Mouse (Mus musculus): ENCODE results near the gene Mrnip. TPM values are rescaled to one million over a fixed set of nuclear protein-coding genes. Genes with fewer than 3 reads are reported as not detected.
A peak's percentile ranks its signal among the peaks of the same experiment; 100 is the strongest.
"Not testable (repeated sequence)": the region's sequence is repeated elsewhere in the genome, so short reads cannot be mapped to it uniquely, and the experiment has no call there.

Gene Mrnip
- 0.95 and 3.8 TPM in 2 replicates for polyA plus RNA-seq (2012; rRNA removed)

DNA sequence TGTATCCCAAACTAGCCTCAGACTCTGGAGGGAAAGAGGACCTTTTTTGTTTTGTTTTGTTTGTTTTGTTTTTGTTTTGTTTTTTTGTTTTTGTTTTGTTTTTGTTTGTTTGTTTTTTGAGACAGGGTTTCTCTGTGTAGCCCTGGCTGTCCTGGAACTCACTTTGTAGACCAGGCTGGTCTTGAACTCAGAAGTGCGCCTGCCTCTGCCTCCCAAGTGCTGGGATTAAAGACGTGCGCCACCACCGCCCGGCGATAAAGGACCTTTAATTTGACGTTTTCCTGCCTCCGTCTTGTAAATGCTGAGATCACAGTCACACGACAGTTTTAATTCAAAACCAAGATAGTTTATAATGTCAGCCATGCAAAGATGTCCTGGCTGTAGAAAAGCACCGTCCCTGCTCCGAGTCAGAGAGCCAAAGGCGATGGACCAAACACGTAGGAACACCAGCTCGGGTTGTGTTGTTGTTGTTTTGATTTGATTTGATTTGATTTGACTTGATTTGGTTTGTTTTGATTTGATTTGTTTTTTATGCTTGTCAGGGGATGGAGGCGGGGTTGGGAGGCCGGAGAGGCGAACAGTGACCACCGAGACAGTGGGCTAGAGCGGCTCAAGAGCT is at the start of gene Mrnip:
Gene Mrnip (plus strand): TSS at position 334 of the 619 bp plus-strand sequence.
- H3K27me3 ChIP-seq (ENCODE audit: control insufficient read depth, insufficient read depth, low read length); H3K4me1 ChIP-seq (ENCODE audit: control insufficient read depth, insufficient read depth, insufficient read length, low read length): not testable (repeated sequence)
- 4% methylated on average over 19 of the region's 19 CpGs for WGBS
- Histone ChIP-seq H3K4me3 (ENCODE audit: low read depth, low read length) (peak within 1 kb of the TSS; percentile 95), H3K27ac (ENCODE audit: insufficient read depth, low read depth, low read length) (peak within 1 kb of the TSS; percentile 23; the same call in 1 of the 2 replicates), H3K36me3 (ENCODE audit: control insufficient read depth, insufficient read depth, low read length) (peaks cover 11% of the 10 kb centered on the region)

DNA sequence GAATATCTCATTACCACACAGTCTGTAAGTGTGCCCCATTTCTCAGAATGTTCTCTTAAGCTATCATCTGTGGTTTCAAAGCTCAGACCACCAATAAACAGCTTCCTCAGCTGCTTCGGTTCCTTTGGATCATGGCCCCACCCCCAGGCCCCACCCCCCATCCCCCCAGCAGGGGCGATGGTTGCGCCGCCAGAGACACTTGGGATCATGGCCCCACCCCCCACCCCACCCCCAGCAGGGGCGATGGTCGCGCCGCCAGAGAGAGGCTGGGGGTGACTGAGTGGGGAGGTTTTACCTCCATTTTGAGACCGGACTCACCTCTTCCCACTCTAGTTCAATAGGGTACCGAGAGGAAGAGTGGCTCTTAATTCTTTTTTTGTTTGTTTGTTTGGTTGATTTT is 46.5 kb upstream of the Mrnip start:
- Histone ChIP-seq H3K4me1 (ENCODE audit: control insufficient read depth, insufficient read depth, insufficient read length, low read length) (peaks cover 6% of the 10 kb centered on the region; the same call in 1 of the 2 replicates), H3K27ac (ENCODE audit: insufficient read depth, low read depth, low read length) (no peak overlapping the region), H3K36me3 (ENCODE audit: control insufficient read depth, insufficient read depth, low read length) (no peaks in the 10 kb centered on the region), H3K27me3 (ENCODE audit: control insufficient read depth, insufficient read depth, low read length) (no peaks in the 10 kb centered on the region), H3K4me3 (ENCODE audit: low read depth, low read length) (no peak overlapping the region)
- no peak for TF ChIP-seq CTCF (IDR thresholded peaks at IDR 0.05; ENCODE audit: extremely low read depth, insufficient read length, insufficient replicate concordance, low read depth, low read length)
- WGBS: 11% methylated on average over 10 of the region's 10 CpGs

DNA sequence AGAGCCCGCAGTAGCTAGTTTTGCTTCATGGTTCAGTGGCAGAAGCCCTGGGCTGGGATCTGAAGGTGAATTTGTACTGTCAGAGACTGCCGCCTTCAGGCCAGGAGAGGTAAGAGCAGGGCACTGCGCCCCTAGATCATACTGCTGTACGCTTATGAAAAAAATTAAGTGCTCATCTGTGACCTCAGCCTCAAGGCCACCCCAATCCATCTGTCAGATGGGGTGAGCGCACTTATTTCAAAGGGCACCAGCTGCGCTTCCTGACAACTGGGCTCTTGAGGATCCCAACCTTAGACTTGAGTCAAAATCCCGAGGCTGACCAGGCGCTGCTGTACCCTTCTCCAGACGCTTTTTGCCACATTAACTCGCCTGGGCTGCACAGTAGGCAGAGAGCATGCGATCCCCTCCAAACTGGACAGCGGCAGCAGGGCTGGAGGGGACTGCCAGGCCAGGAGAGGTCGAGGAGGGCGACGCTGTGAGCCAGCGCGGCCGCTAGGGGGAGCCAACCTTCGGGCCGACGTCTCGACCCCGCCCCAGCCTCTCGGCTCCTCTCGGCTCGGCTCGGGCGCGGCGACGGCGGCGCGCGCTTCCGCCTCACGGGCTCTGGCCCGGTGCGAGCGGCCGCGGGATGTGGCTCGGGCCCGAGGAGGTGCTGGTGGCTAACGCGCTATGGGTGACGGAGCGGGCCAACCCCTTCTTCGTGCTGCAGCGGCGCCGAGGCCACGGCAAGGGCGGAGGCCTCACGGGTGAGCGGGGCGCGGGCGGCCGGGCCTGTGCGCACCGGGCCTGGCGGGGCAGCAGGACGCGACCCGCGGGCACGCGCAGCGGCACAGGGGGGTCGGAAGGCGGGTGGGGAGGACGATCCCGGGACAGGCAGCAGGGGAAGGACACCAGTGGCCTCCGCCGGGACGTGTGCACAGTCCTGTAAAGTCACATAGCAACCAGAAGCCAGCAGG is 43.2 kb upstream of the Mrnip start, which contains the start of gene Tbc1d9b:
Gene Tbc1d9b (plus strand): TSS at position 586 of the 956 bp plus-strand sequence.
- Histone ChIP-seq H3K4me1 (ENCODE audit: control insufficient read depth, insufficient read depth, insufficient read length, low read length) (peaks cover 6% of the 10 kb centered on the region; the same call in 1 of the 2 replicates), H3K27ac (ENCODE audit: insufficient read depth, low read depth, low read length) (peak within 1 kb of the TSS; percentile 81), H3K27me3 (ENCODE audit: control insufficient read depth, insufficient read depth, low read length) (no peaks in the 10 kb centered on the region), H3K4me3 (ENCODE audit: low read depth, low read length) (peak within 1 kb of the TSS; percentile 74), H3K36me3 (ENCODE audit: control insufficient read depth, insufficient read depth, low read length) (peaks cover 5% of the 10 kb centered on the region; the same call in 1 of the 2 replicates)
- under 1% methylated on average over 75 of the region's 77 CpGs for WGBS
- peak; percentile 73 for TF ChIP-seq CTCF (IDR thresholded peaks at IDR 0.05; ENCODE audit: extremely low read depth, insufficient read length, insufficient replicate concordance, low read depth, low read length)
- TF ChIP-seq POLR2A (IDR thresholded peaks at IDR 0.05; ENCODE audit: low read depth, low read length): peak; percentile 60; the same call in 1 of the 2 replicates

DNA sequence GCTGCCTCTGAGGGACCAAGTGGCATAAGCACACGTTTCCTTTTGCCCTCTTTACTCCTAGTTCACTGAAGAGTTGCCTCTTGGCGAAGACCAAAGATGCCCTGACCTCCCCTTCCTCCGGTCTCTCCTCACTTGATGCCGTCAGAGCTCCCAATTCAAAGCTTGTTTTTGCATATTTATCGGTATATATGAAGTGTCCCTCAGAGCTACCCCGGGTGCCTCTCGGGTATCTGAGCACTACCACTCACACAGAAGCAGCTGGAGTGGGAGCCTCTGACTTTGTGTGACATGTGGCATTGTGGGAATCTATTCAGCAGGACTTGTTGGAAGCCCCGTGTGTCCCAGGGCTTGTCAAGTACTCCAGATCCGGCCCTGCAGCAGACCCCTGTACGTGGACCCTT is 42.4 kb upstream of the Mrnip start:
- Histone ChIP-seq H3K36me3 (ENCODE audit: control insufficient read depth, insufficient read depth, low read length) (peaks cover 12% of the 10 kb centered on the region; the same call in 1 of the 2 replicates), H3K27ac (ENCODE audit: insufficient read depth, low read depth, low read length) (peak overlapping the region; percentile 77), H3K4me3 (ENCODE audit: low read depth, low read length) (peak overlapping the region; percentile 74), H3K27me3 (ENCODE audit: control insufficient read depth, insufficient read depth, low read length) (no peaks in the 10 kb centered on the region), H3K4me1 (ENCODE audit: control insufficient read depth, insufficient read depth, insufficient read length, low read length) (peaks cover 6% of the 10 kb centered on the region; the same call in 1 of the 2 replicates)
- no peak for TF ChIP-seq CTCF (IDR thresholded peaks at IDR 0.05; ENCODE audit: extremely low read depth, insufficient read length, insufficient replicate concordance, low read depth, low read length)
- WGBS: 11% methylated on average over 10 of the region's 10 CpGs

DNA sequence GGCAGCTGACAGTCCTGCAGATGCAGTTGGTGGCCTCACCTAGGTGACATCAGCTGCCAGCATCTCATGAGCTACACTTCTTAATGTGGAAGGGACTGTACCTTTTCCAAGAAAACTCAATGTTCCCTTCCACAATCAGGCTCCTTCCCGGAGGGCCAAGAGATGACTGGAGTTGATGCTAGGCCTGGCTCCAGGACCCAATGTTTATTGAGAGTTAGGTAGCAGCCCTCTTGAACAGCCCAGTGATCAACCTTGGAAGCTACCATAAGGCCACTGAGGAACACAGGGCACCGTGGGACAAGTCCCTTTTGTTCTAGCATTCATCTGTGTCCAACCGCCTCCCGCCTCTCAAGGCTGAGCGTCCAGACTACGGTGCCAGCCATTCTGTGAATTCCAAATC is 42.0 kb upstream of the Mrnip start:
- WGBS: 73% methylated on average over 6 of the region's 6 CpGs
- no peak for TF ChIP-seq CTCF (IDR thresholded peaks at IDR 0.05; ENCODE audit: extremely low read depth, insufficient read length, insufficient replicate concordance, low read depth, low read length)
- TF ChIP-seq POLR2A (IDR thresholded peaks at IDR 0.05; ENCODE audit: low read depth, low read length): no peak
- H3K4me3 ChIP-seq (ENCODE audit: low read depth, low read length): peak overlapping the region; percentile 74
- H3K36me3 ChIP-seq (ENCODE audit: control insufficient read depth, insufficient read depth, low read length): peaks cover 13% of the 10 kb centered on the region; the same call in 1 of the 2 replicates
- H3K27me3 ChIP-seq (ENCODE audit: control insufficient read depth, insufficient read depth, low read length): no peaks in the 10 kb centered on the region
- no peak overlapping the region for H3K27ac ChIP-seq (ENCODE audit: insufficient read depth, low read depth, low read length)
- peaks cover 6% of the 10 kb centered on the region; the same call in 1 of the 2 replicates for H3K4me1 ChIP-seq (ENCODE audit: control insufficient read depth, insufficient read depth, insufficient read length, low read length)

DNA sequence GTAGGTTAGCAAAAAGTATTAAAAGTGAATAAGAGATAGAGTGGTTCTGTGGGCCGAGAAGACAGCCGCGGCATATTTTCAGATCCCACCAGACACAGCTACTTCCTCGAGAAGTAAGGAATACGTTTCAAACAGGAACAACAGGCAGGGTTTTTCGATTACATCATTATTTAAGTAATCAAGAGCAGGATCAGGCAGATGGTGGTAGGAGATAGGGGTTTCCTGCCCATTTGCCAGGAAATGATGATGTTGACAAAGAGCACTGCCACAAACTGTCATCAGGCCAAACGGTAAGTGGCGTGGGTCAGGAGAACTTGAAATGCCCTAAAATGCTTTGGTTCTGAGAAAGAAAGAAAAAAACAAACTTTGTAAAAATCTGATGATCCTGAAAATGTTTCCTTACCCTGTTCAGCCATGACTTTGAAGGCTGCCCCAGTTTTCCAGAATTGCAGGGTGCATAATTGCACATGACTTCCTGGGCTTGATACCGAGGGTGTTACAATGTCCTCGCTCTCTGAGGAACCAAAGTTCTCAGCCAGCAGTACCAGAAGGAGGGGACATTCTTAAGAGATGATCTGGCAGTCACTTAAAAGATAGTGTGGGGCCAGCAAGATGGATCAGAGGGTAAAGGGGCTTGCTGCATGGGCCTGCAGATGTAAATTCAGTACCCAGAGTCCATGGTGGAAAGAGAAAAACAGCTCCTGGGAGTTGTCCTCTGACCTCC is 39.9 kb upstream of the Mrnip start:
- 60% methylated on average over 10 of the region's 10 CpGs for WGBS
- TF ChIP-seq POLR2A (IDR thresholded peaks at IDR 0.05; ENCODE audit: low read depth, low read length): no peak
- TF ChIP-seq CTCF (IDR thresholded peaks at IDR 0.05; ENCODE audit: extremely low read depth, insufficient read length, insufficient replicate concordance, low read depth, low read length): no peak
- H3K27ac ChIP-seq (ENCODE audit: insufficient read depth, low read depth, low read length): no peak overlapping the region
- H3K4me3 ChIP-seq (ENCODE audit: low read depth, low read length): no peak overlapping the region
- H3K4me1 ChIP-seq (ENCODE audit: control insufficient read depth, insufficient read depth, insufficient read length, low read length): peaks cover 12% of the 10 kb centered on the region; the same call in 1 of the 2 replicates
- peaks cover 15% of the 10 kb centered on the region; the same call in 1 of the 2 replicates for H3K36me3 ChIP-seq (ENCODE audit: control insufficient read depth, insufficient read depth, low read length)
- H3K27me3 ChIP-seq (ENCODE audit: control insufficient read depth, insufficient read depth, low read length): no peaks in the 10 kb centered on the region
